Mouse (Mus musculus) midbrain, embryonic 16.5 days (tissue): ENCODE data around the gene Klk1b5. TPM values are rescaled to one million over a fixed set of nuclear protein-coding genes. Genes with fewer than 3 reads are reported as not detected.
"Not testable (repeated sequence)": the region's sequence is repeated elsewhere in the genome, so short reads cannot be mapped to it uniquely, and the experiment has no call there.

Experiments
- ATAC-seq: fragments of 200-750 bp; cut with Nextera tagmentation; 2 replicates; pipeline ENCODE4 v1.8.0; 2017; ENCODE audit warnings: moderate TSS enrichment
- H3K27ac ChIP-seq: fragments of 300-500 bp; sonication (generic); 2 replicates; pipeline ENCODE4 v1.5.1; 2014; ENCODE audit warnings: mild to moderate bottlenecking, low read length, mixed read lengths
- H3K27me3 ChIP-seq: fragments of 300-500 bp; sonication (generic); 2 replicates; pipeline ENCODE4 v1.6.1; 2014; ENCODE audit warnings: low read depth, low read length, mixed read lengths; ENCODE audit not compliant: control insufficient read depth, insufficient read depth
- H3K36me3 ChIP-seq: fragments of 300-500 bp; sonication (generic); 2 replicates; pipeline ENCODE4 v1.6.1; 2014; ENCODE audit warnings: mild to moderate bottlenecking, low read length, moderate library complexity, mixed read lengths; ENCODE audit not compliant: control insufficient read depth, insufficient read depth
- H3K4me1 ChIP-seq: fragments of 300-500 bp; sonication (generic); 2 replicates; pipeline ENCODE4 v1.6.1; 2014; ENCODE audit warnings: mild to moderate bottlenecking, low read length, mixed read lengths; ENCODE audit not compliant: control insufficient read depth, insufficient read depth
- H3K4me2 ChIP-seq: fragments of 300-500 bp; sonication (generic); 2 replicates; pipeline ENCODE4 v1.6.1; 2014; ENCODE audit warnings: mild to moderate bottlenecking, low read length, mixed read lengths
- H3K4me3 ChIP-seq: fragments of 300-500 bp; sonication (generic); 2 replicates; pipeline ENCODE4 v1.5.1; 2014; ENCODE audit warnings: low read depth, mild to moderate bottlenecking, low read length, moderate library complexity, mixed read lengths
- H3K9ac ChIP-seq: fragments of 300-500 bp; sonication (generic); 2 replicates; pipeline ENCODE4 v1.6.1; 2014; ENCODE audit warnings: low read depth, low read length, mixed read lengths
- H3K9me3 ChIP-seq: fragments of 300-500 bp; sonication (generic); replicated peaks from 2 replicates; pipeline ENCODE4 v1.6.1; 2014; ENCODE audit warnings: mild to moderate bottlenecking, low read length, mixed read lengths; ENCODE audit not compliant: control insufficient read depth, poor library complexity, severe bottlenecking
- WGBS: fragments of 180-500 bp; shearing (Covaris S2); extraction: QIAGEN DNeasy Blood & Tissue Kit; methylation state at CpG from one replicate; pipeline ENCODE4 v1.1.7; 2014; 5-methylcytosine and 5-hydroxymethylcytosine counted together
- polyA plus RNA-seq: library from polyadenylated mRNA; unstranded; fragments of >200 nt; fragmentation: Nextera tagmentation; extraction: Ambion mirVana; gene quantifications from 2 replicates; pipeline ENCODE4 v1.2.1, GENCODE M21; 2015

Klk1b5 gene
- polyA plus RNA-seq, 1 experiment from 2014 or later = not detected

DNA sequence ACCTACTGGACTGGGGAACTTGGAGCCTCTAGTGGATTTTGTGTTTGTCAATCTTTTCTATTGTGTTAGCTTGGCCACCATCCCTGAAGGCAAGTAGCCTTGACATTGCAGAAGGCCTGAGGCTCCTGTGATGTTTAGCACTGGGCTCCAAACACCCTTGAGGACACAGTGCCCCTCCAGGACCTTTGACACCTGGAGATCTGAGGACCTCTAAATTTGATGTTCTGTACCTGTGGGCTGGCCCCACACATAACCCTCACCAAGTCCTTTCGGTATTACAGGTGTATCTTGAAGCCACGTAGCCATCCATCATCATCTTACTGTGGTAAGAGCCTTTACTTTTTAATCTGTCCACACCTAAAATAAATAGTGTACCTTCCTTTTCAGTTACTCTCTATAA is 32.2 kb downstream of the Klk1b5 start:
- H3K4me2 ChIP-seq = peak overlapping the region; percentile 77
- H3K4me3 ChIP-seq = peak overlapping the region; percentile 87
- H3K27ac ChIP-seq = no peak overlapping the region
- peaks cover 16% of the 10 kb centered on the region for H3K4me1 ChIP-seq
- no peaks in the 10 kb centered on the region for H3K27me3 ChIP-seq
- no peaks in the 10 kb centered on the region for H3K9me3 ChIP-seq
- 95% methylated on average over 2 of the region's 2 CpGs for WGBS
- peaks cover 10% of the 10 kb centered on the region for H3K36me3 ChIP-seq
- no peak for ATAC-seq
- peak overlapping the region; percentile 96; the same call in 1 of the 2 replicates for H3K9ac ChIP-seq

DNA sequence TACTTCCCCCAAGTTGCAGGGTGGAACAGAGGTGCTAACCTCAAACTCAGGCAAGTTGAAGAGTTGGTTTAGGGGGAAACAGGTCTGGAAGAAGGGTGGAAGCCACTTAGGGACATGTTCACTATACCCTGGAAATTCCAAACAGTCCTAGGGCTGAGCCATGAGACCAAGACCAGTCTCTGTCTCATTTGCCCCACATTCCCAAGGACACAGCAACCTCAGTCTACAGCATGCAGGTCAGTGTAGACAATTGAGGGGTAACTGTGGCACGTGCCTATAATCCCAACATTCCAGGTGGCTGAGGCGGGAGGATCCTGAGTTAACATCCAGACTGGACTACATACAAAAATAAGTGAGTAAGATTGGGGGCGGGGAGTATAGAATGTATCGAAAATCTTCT is 33.5 kb downstream of the Klk1b5 start:
- Histone ChIP-seq H3K4me2 (no peak overlapping the region), H3K4me3 (no peak overlapping the region), H3K27ac (no peak overlapping the region), H3K9me3 (no peaks in the 10 kb centered on the region), H3K4me1 (peaks cover 16% of the 10 kb centered on the region), H3K36me3 (peaks cover 14% of the 10 kb centered on the region), H3K9ac (no peak overlapping the region), H3K27me3 (no peaks in the 10 kb centered on the region)
- WGBS = 91% methylated on average over 4 of the region's 4 CpGs
- no peak for ATAC-seq

GRCm38 (mm10) chr7:44250732-44251275 is 35.1 kb downstream of the Klk1b5 start:
- not testable (repeated sequence) for H3K9me3 ChIP-seq, H3K27ac ChIP-seq, H3K4me2 ChIP-seq, H3K4me1 ChIP-seq, H3K9ac ChIP-seq, ATAC-seq, H3K27me3 ChIP-seq, H3K4me3 ChIP-seq
- WGBS = 87% methylated on average over 17 of the region's 17 CpGs
- peaks cover 14% of the 10 kb centered on the region for H3K36me3 ChIP-seq

- Histone ChIP-seq H3K27ac (no peak overlapping the region), H3K4me2 (no peak overlapping the region), H3K9me3 (no peaks in the 10 kb centered on the region), H3K27me3 (no peaks in the 10 kb centered on the region), H3K4me1 (peaks cover 1% of the 10 kb centered on the region), H3K36me3 (peaks cover 14% of the 10 kb centered on the region), H3K9ac (0 out of 2 replicates have a peak overlapping the region, but pooled peaks have one; percentile 10), H3K4me3 (no peak overlapping the region)
- ATAC-seq = peak; percentile 6; the same call in 1 of the 2 replicates
- WGBS = 68% methylated on average over 15 of the region's 15 CpGs
These were observed 37.4 kb downstream of the Klk1b5 start for GRCm38 (mm10) chr7:44253023-44253616.

- H3K9me3 ChIP-seq = no peaks in the 10 kb centered on the region
- no peak for ATAC-seq
- no peak overlapping the region for H3K4me3 ChIP-seq
- no peaks in the 10 kb centered on the region for H3K27me3 ChIP-seq
- no peak overlapping the region for H3K9ac ChIP-seq
- H3K4me2 ChIP-seq = no peak overlapping the region
- 85% methylated on average over 6 of the region's 6 CpGs for WGBS
- H3K27ac ChIP-seq = no peak overlapping the region
- peaks cover 13% of the 10 kb centered on the region for H3K36me3 ChIP-seq
- no peaks in the 10 kb centered on the region for H3K4me1 ChIP-seq
These were observed 39.2 kb downstream of the Klk1b5 start for GRCm38 (mm10) chr7:44254930-44255329.

- H3K9me3 ChIP-seq = no peaks in the 10 kb centered on the region
- H3K4me2 ChIP-seq = no peak within 1 kb of the TSS
- H3K27me3 ChIP-seq = no peaks in the 10 kb centered on the region
- no peak within 1 kb of the TSS for H3K27ac ChIP-seq
- 77% methylated on average over 4 of the region's 4 CpGs for WGBS
- H3K4me1 ChIP-seq = no peaks in the 10 kb centered on the region
- no peak within 1 kb of the TSS for H3K9ac ChIP-seq
- no peak within 1 kb of the TSS for H3K4me3 ChIP-seq
- no peak for ATAC-seq
- peaks cover 7% of the 10 kb centered on the region; the same call in 1 of the 2 replicates for H3K36me3 ChIP-seq
These were observed 41.5 kb downstream of the Klk1b5 start, which contains the start of gene Acp4 for GRCm38 (mm10) chr7:44257278-44257677. TSS of gene Acp4 (minus strand) at chr7:44257378.

GRCm38 (mm10) chr7:44260410-44260809 is 44.7 kb downstream of the Klk1b5 start:
- H3K36me3 ChIP-seq = no peaks in the 10 kb centered on the region; the same call in 1 of the 2 replicates
- H3K9me3 ChIP-seq = no peaks in the 10 kb centered on the region
- H3K9ac ChIP-seq = no peak overlapping the region
- WGBS = 71% methylated on average over 6 of the region's 6 CpGs
- H3K4me3 ChIP-seq = no peak overlapping the region
- no peak overlapping the region for H3K4me2 ChIP-seq
- H3K27me3 ChIP-seq = no peaks in the 10 kb centered on the region
- ATAC-seq = no peak
- no peaks in the 10 kb centered on the region for H3K4me1 ChIP-seq
- no peak overlapping the region for H3K27ac ChIP-seq

DNA sequence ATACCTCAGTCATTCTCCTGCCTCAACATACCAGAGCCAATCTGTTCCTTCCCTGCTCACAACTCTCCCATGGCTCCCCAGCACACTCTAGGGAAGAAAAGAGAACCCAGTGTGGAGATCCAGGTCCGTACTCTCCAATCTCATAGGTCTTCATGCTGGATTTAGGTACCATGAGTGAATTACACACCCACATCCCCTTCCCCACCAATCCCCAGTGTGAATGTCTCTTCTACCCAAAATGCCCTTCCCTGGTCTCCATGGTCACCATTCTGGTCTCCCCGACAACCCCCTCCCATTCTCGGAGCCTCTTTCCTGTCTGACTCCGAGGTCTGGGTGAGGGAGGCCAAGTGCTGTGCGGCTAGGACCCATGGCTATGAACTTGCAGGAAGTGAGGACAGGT is 45.4 kb downstream of the Klk1b5 start, which contains the start of gene Gm15517:
Gene Gm15517, plus strand, starts transcription at position 301 of the 400 bp plus-strand sequence.
- Histone ChIP-seq H3K4me1 (no peaks in the 10 kb centered on the region), H3K27ac (no peak within 1 kb of the TSS), H3K4me3 (no peak within 1 kb of the TSS), H3K9me3 (no peaks in the 10 kb centered on the region), H3K9ac (no peak within 1 kb of the TSS), H3K36me3 (no peaks in the 10 kb centered on the region), H3K27me3 (no peaks in the 10 kb centered on the region), H3K4me2 (no peak within 1 kb of the TSS)
- WGBS = 47% methylated on average over 5 of the region's 5 CpGs
- no peak for ATAC-seq
